Mouse (Mus musculus): ENCODE data around the gene Ltb.

Ltb gene

DNA sequence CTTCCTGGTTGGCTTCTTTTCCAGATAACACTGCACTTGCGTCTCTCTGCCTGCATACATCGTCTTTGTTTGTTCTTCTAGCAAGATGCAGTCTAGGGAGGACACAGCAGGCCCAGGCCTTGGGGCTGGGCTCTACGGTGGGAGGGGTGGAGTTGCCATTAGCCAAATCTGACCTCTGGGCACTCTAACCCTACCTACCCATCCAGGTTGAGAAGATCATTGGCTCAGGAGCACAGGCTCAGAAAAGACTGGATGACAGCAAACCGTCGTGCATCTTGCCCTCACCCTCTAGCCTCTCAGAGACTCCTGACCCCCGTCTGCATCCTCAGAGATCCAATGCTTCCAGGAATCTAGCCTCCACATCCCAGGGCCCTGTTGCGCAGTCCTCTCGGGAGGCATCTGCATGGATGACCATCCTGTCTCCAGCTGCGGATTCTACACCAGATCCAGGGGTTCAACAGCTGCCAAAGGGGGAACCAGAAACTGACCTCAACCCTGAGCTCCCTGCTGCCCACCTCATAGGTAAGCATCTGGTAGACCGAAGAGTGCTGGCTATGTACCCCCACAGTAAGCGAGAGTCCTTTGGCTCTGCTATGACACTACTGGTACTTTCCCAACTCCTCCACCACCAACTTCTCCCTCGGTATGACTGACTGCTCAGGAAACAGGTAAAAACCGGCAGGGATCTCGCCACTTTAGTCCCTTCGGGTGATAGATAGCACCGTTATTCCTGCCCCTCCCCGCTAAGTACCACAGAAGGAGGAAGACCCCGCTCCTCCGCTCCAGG lies 798 bp downstream of the Ltb start:
- no peak for DNase-seq

- DNase-seq = peak; percentile 81 to 84
Observed at GRCm38 (mm10) chr17:35195631-35196320, 1.5 kb downstream of the Ltb start.

- DNase-seq = no peak
Observed at GRCm38 (mm10) chr17:35196321-35196641, 2.0 kb downstream of the Ltb start.

- no peak for DNase-seq
Observed at GRCm38 (mm10) chr17:35197126-35197525, 2.9 kb downstream of the Ltb start.

DNA sequence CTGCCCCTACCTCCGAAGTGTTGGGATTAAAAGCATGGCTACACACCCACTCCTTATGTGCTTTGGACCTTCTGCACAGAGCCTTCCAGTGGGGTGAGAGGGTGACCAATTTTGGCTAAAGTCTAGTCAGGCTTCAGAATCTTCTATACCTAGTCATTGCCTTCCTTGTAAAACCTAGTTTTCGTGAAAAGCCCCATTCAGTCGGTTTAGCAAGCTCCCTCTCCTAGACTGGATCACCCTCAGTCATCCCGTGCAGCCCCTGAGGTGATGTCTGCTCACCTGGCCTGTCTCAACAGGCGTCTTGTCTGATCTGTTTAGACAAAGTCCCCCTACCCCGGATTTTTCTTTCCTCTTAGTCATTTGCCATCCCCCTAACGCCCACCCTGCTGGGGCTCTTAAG lies 3.8 kb downstream of the Ltb start:
- no peak for DNase-seq

DNA sequence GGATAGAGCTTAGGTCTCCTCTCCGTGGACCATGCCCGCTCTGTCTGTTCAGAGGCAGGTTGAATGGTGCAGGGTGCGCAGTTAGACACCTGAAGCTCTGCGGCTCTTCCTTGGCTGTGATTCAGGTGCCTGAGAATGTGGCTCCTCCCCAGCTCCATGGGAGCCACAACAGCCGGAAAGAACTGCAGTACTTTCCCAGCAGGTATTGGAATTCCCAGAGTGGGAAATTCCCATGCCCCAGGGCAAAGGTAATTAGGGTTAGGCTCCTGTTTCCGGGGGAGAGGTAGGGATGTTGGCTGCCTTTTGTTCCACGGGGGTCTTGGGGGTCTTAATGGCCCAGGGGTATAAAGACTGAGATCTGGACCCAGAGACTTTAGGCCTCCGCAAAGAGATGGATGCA lies 4.7 kb downstream of the Ltb start:
- no peak for DNase-seq

- no peak for DNase-seq
Observed at GRCm38 (mm10) chr17:35200398-35200797, 6.2 kb downstream of the Ltb start.

DNA sequence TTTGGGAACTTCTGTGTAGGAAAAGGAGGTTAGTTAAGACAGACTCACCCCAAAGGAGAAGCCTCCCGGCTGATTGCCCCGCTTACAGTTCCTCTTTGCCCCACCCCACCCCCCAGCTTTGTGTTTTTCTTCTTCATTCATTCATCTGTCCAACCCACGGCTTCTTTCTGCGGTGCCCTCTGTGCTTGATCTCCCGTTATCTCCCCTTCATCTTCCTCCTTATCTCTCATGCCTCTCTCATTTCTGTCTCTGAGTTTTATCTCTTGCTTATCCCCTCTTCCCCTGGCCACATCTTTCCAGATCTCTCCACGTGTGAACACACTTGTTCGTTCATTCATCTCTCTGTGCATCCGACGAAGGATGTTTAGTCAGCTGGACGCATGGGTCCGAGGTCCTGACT lies 6.9 kb downstream of the Ltb start:
- no peak for DNase-seq

DNA sequence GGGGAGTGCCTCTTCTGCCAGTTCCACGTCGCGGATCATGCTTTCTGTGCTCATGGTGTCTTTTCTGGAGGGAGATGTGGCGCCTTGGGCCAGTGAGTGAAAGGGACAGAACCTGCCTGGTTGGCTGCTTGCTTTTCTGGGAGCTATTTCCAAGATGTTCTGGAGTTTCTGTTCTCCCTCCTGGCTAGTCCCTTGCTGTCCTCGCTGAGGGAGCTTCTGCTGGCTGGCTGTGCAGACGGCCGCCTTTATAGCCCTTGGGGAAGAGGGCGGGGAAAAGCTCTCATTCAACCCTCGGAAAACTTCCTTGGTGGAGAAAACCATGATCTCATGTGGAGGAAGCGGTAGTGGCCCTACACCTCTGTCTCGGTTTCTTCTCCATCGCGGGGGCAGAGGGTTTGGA lies 7.5 kb downstream of the Ltb start, which contains the start of gene Tnf:
Tnf (minus strand) TSS at position 221 of the 400 bp plus-strand sequence.
- DNase-seq = peak in 1 of 2 experiments; percentile 42

GRCm38 (mm10) chr17:35202442-35202841 lies 8.2 kb downstream of the Ltb start:
- no peak for DNase-seq

GRCm38 (mm10) chr17:35204494-35205379 lies 10.5 kb downstream of the Ltb start, which contains the start of gene Lta:
Gene Lta (minus strand): TSS chr17:35205351.
- no peak for DNase-seq

DNA sequence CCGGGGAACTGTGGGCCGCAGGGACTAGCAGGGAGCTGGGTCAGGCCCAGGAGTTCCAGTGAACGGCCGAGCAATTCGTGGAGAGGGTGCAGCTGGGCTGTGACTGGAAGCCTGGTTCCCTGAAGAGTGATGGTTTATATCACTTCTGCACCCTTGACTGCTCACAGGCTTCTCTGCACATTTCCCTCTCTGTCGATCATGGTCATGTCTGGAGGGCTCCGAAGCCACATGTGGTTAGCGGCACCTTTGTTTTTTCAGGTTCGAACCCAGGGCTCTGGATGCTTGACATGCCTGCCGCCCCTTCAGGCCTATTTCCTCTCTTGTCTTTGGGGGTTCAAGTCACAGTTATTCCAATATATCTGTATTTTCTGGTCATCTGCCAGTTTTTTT lies 11.1 kb downstream of the Ltb start:
- DNase-seq = no peak

DNA sequence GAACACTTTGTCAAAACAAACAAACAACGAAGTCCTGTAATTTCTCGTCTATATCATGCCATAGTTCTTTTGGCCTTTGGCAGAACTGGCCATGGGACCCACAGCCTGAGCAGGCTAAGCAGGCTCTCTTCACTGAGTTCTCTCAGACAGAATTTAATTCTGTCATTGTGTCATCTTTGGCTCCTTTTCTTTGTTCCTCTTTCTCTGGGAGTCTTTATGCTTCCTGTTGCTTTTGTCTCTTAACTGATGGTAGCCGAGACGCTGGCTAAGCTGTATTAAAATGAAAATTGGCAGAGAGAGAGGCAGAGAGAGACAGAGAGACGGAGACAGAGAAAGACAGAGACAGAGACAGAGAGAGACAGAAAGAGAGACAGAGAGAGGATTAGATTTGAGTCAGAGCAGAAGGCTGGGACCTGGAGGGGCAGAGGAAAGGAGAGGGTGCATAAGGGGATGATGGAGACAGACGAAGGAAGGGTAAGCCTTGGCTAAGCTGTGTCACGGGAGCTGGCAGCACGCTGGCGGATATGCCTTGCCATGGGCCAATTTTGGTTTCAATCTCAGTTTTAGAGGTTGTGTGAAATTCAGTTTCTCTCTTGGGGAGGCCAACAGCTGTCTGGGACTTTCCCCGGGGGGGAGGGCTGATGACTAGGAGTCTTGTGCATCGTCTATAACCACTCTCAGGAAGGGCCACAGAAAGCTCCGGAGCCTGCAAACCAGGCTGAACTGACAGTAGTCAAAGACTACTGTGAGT lies 15.7 kb downstream of the Ltb start:
- DNase-seq = no peak

- DNase-seq = no peak
Observed at GRCm38 (mm10) chr17:35210593-35210992, 16.4 kb downstream of the Ltb start.

DNA sequence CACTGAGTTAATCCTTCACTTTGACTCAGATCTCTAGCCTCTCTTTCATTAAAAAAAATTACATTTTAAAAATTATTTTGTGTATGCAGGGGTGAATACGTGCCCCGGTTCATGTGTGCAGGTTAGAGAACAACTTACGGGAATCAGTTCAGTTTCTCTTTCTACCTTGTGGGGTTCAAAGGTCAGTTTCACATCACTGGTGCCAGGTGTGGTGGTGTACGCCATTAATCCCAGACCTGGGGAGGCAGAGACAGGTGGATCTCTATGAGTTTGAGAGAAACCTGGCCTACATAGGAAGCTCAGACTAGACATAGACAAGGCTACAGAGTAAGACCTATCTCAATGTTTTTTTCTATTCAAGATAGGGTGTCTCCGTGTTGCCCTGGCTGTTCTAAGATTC lies 18.8 kb downstream of the Ltb start:
- no peak for DNase-seq

GRCm38 (mm10) chr17:35218516-35219193 lies 24.4 kb downstream of the Ltb start:
- peak; percentile 49 to 76 for DNase-seq

- DNase-seq = no peak
Observed at GRCm38 (mm10) chr17:35219601-35220041, 25.4 kb downstream of the Ltb start.

DNA sequence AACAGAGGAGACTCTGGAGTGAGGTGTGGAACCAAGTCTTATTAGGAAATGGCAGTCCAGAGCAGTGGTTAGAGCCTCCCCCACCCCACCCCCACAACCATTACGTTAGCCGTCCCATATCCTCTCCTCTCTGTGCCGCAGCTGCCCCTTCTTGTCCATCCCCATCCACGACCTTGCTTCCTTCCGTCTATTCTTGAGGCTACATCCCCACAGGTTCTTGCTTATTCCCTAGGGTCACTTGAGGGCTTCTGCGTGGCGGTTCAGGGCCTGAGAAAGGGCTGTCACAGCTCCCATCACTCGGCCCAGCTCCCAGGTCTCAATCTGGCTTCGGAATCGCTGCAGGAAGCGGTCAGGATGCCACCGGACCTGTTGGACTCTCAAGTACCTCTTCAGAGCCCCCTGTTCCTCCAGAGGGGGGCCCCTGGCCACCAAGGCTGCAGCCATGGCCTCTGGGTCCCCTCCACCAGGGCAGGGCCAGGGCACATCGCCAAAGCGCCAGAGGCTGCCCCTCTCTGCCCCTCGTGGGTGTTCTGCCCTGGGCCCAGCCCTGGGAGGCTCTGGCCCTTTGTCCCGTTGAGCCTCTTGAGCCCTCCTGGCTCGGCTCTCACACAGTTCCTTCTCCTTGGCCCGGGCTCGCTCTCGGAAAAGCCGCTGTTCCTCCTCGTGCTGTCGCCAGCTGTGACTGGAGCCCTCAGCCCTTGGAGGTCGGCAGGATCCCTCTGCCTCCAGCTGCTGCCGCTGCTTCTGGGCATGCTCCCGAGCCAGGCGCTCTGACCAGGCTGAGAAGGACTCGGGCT lies 26.1 kb downstream of the Ltb start, which contains the start of gene Gm16181:
Gm16181 (plus strand) TSS at position 679 of the 797 bp plus-strand sequence.
- peak; percentile 38 to 64 for DNase-seq

DNA sequence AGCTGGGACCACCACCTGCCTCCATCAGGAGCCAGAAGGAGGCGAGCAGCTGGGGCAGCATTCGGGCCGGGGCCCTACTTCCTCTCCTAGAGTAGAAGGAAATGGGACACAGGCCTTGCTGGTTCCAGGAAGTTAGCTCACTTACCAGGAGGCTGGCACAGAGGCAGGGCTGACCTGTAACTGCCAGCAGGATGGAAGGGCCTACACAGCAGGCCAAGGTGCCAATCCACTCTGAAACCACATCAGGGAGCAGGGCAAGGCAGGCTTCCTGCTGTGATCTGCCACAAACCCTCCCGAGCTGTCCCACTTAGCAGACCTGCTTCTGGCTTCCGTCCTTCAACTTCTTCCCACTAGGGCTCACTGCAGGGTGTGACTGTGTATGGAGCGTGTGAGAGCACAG lies 28.1 kb downstream of the Ltb start:
- peak in 1 of 2 experiments; percentile 60 for DNase-seq

DNA sequence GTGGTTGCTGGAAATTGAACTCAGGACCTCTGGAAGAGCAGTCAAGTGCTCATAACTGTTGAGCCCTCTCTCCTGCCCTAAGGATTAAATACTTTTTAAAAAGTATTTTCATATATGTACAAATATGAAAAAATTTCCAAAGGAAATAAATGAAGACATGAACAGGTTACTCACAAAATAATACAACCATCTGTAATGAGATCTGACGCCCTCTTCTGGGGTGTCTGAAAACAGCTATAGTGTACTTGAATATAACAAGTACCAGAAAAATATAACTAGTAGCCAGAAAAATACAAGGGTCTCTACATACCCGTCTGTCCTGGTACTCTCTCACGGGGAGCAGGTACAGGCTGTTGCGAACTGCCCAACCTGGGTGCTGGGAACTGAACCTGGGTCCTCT lies 30.4 kb downstream of the Ltb start:
- DNase-seq = no peak

- no peak for DNase-seq
Observed at GRCm38 (mm10) chr17:35225456-35225855, 31.2 kb downstream of the Ltb start.
